In genomic region chr9:96132956-96133603, GRCm38 (mm10) we compare ENCODE assay signal across 1 mouse cellular context.
TF ChIP-seq lines count a peak whose summit lies in the region.

No protein-coding gene starts in this region.

TF ChIP-seq in MEL, 35 proteins besides CTCF, POLR2A, EP300 and RAD21 (continued from another document):
- TF ChIP-seq NRF1 (IDR thresholded peaks at IDR 0.05; ENCODE audit: insufficient read depth, low read depth, low read length, poor library complexity, severe bottlenecking) (no peak), POLR2AphosphoS5 (IDR thresholded peaks at IDR 0.05; ENCODE audit: borderline replicate concordance, low read depth, low read length) (no peak), MYC (IDR thresholded peaks at IDR 0.05; ENCODE audit: low read depth, low read length) (0 out of 2 replicates have a peak, but pooled peaks have one; percentile 28), ZKSCAN1 (IDR thresholded peaks at IDR 0.05; ENCODE audit: low read depth, low read length) (no peak), ZMIZ1 (IDR thresholded peaks at IDR 0.05; ENCODE audit: low read depth, low read length) (no peak), RCOR1 (IDR thresholded peaks at IDR 0.05; ENCODE audit: low read depth, low read length) (peak; percentile 28; the same call in 1 of the 2 replicates), NELFE (IDR thresholded peaks at IDR 0.05; ENCODE audit: low read depth, low read length) (no peak), TAL1 (IDR thresholded peaks at IDR 0.05; ENCODE audit: low read length) (peak; percentile 40), CHD2 (IDR thresholded peaks at IDR 0.05; ENCODE audit: low read length) (no peak), E2F4 (IDR thresholded peaks at IDR 0.05; ENCODE audit: borderline replicate concordance, low read depth, low read length) (no peak), POLR2AphosphoS2 (IDR thresholded peaks at IDR 0.05; ENCODE audit: low read length) (no peak), JUND (IDR thresholded peaks at IDR 0.05; ENCODE audit: low read depth, low read length) (no peak), KAT2A (conservative IDR thresholded peaks at IDR 0.05; ENCODE audit: low read depth, low read length) (no peak), ZNF384 (IDR thresholded peaks at IDR 0.05; ENCODE audit: low read depth, low read length) (peak; percentile 64), MAX (IDR thresholded peaks at IDR 0.05; ENCODE audit: low read length) (no peak), UBTF (IDR thresholded peaks at IDR 0.05; ENCODE audit: borderline replicate concordance, insufficient read depth, low read depth, low read length) (no peak), SIN3A (IDR thresholded peaks at IDR 0.05; ENCODE audit: low read length) (peak; percentile 93), USF1 (IDR thresholded peaks at IDR 0.05; ENCODE audit: low read depth, low read length) (no peak), MEF2A (IDR thresholded peaks at IDR 0.05; ENCODE audit: extremely low read depth, insufficient replicate concordance, low read depth, low read length, poor library complexity, severe bottlenecking) (no peak), MAFK (IDR thresholded peaks at IDR 0.05; ENCODE audit: borderline replicate concordance, low read depth, low read length) (0 out of 2 replicates have a peak, but pooled peaks have one; percentile 24), CHD1 (IDR thresholded peaks at IDR 0.05; ENCODE audit: low read depth, low read length) (no peak), GATA1 (IDR thresholded peaks at IDR 0.05; ENCODE audit: low read depth, low read length) (peak; percentile 83), ETS1 (IDR thresholded peaks at IDR 0.05; ENCODE audit: low read depth, low read length) (peak; percentile 99), HCFC1 (IDR thresholded peaks at IDR 0.05; ENCODE audit: low read depth, low read length) (peak; percentile 52), TBP (IDR thresholded peaks at IDR 0.05; ENCODE audit: low read depth, low read length) (no peak), ELF1 (IDR thresholded peaks at IDR 0.05; ENCODE audit: low read depth, low read length) (no peak), SMC3 (IDR thresholded peaks at IDR 0.05; ENCODE audit: low read depth, low read length) (no peak)
